Mouse (Mus musculus): Measurements from ENCODE around the gene Gm45021.
"Not testable (repeated sequence)": the region's sequence is repeated elsewhere in the genome, so short reads cannot be mapped to it uniquely, and the experiment has no call there.

Gene Gm45021

GRCm38 (mm10) chr6:48620031-48620430 is 30.6 kb downstream of the Gm45021 start:
- DNase-seq, result no peak

GRCm38 (mm10) chr6:48622186-48622843 is 32.9 kb downstream of the Gm45021 start:
- DNase-seq, result not testable (repeated sequence)

GRCm38 (mm10) chr6:48623460-48623859 is 34.0 kb downstream of the Gm45021 start:
- no peak for DNase-seq

GRCm38 (mm10) chr6:48626464-48626863 is 37.1 kb downstream of the Gm45021 start, which contains the start of gene AI854703:
TSS of gene AI854703 (plus strand) at chr6:48626764.
- DNase-seq, result no peak

GRCm38 (mm10) chr6:48626984-48627383 is 37.6 kb downstream of the Gm45021 start:
- DNase-seq, result no peak

GRCm38 (mm10) chr6:48627511-48627924 is 38.1 kb downstream of the Gm45021 start:
- no peak for DNase-seq

GRCm38 (mm10) chr6:48628377-48628776 is 39.0 kb downstream of the Gm45021 start:
- no peak for DNase-seq

GRCm38 (mm10) chr6:48628808-48629660 is 39.6 kb downstream of the Gm45021 start:
- peak; percentile 15 to 45 for DNase-seq

- DNase-seq, result no peak
Observed at GRCm38 (mm10) chr6:48629661-48630034, 40.2 kb downstream of the Gm45021 start.

GRCm38 (mm10) chr6:48630831-48631230 is 41.4 kb downstream of the Gm45021 start:
- DNase-seq, result no peak

GRCm38 (mm10) chr6:48635105-48635504 is 45.7 kb downstream of the Gm45021 start:
- DNase-seq, result no peak

- DNase-seq, result no peak
Observed at GRCm38 (mm10) chr6:48636515-48636914, 47.1 kb downstream of the Gm45021 start.

- DNase-seq, result no peak
Observed at GRCm38 (mm10) chr6:48637811-48638500, 48.5 kb downstream of the Gm45021 start.

- DNase-seq, result no peak
Observed at GRCm38 (mm10) chr6:48638553-48638952, 49.1 kb downstream of the Gm45021 start.

GRCm38 (mm10) chr6:48641391-48641790 is 52.0 kb downstream of the Gm45021 start:
- DNase-seq, result no peak

- no peak for DNase-seq
Observed at GRCm38 (mm10) chr6:48642764-48643292, 53.4 kb downstream of the Gm45021 start.

GRCm38 (mm10) chr6:48645660-48646308 is 56.4 kb downstream of the Gm45021 start:
- DNase-seq, result peak; percentile 65 to 78

GRCm38 (mm10) chr6:48646309-48646690 is 56.9 kb downstream of the Gm45021 start:
- no peak for DNase-seq

- peak; percentile 81 to 82 for DNase-seq
Observed at GRCm38 (mm10) chr6:48646995-48647394, 57.6 kb downstream of the Gm45021 start, which contains the start of gene Gimap8. TSS of gene Gimap8 (plus strand) at chr6:48647234.

GRCm38 (mm10) chr6:48647611-48648010 is 58.2 kb downstream of the Gm45021 start:
- DNase-seq, result no peak

GRCm38 (mm10) chr6:48648779-48649178 is 59.4 kb downstream of the Gm45021 start:
- no peak for DNase-seq

- DNase-seq, result no peak
Observed at GRCm38 (mm10) chr6:48650041-48650440, 60.6 kb downstream of the Gm45021 start.

GRCm38 (mm10) chr6:48658721-48659120 is 69.3 kb downstream of the Gm45021 start:
- no peak for DNase-seq

Data from spleen, adult 18-20 months (tissue).